Mouse (Mus musculus): ENCODE measurements at regions not wholly inside any gene's neighbourhood (a gene's known extent, or its start where the extent isn't known, plus 50 kb on each side); places are given as distances from the start of the nearest gene placed in this dataset.

DNA sequence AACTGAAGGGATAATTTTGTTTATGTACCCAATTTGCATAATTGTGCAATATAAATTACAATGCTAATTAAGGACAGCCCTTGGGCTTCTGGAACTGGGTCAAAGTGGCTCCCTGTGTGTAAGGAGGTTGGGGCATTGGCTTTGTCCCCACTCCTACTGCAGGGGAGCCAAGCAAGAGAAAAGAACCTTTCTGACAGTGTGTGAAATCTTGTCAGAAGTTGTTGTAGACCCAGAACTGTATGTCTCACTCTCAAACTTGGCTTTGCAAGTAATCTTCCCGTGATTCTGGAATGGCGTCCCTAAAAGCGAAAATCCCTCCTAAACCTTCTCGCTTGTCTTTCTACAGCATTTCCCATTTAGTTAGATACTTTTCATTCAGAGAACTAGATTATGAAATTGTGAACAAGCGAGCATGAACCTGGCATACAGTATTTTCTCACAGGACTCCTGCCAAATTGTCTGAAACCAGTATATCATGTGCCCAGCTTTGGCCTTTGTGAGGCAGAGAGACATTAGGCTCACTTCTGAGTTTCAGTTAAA is 83.8 kb upstream of the Gm11146 start:
- DNase-seq, result peak; percentile 3

DNA sequence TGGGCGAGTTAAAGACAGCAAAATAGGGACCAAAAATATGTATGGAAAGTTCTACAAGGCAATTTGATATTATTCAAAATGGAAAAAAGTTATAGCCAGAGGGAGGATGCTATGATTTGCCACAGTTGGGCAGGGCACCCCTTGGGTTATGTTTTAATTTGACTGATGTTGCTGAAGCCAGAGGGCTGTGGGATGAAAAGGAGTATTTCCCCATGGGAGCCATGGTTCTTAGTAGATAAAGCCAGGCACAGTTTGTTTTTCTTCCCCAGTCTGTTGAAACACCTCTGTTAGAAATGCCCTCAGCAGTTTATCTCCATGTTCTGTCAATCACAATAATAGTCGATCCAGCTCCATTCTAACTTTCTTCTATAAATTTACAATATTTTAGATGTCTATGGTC is 82.6 kb upstream of the Gm11146 start:
- DNase-seq, result no peak

DNA sequence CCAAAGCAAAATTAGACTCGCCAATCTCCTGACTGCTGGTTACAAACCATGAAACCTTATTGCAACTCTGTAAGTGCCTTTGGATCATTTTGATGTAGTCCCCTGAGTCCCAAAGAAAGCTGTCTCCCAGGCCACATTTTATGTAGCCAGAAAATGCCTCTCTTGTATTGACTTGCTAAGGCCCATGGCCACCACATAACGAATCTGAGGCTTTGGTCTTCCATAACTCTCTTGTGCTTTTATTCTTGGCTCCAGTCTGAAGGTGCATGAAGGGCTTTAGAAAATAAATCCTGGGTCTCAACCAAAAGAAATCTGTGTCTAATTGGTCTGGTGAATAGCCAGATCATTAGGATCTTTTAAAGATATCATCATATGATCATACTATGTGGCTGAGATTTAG is 77.3 kb upstream of the Gm11146 start:
- DNase-seq, result no peak

DNA sequence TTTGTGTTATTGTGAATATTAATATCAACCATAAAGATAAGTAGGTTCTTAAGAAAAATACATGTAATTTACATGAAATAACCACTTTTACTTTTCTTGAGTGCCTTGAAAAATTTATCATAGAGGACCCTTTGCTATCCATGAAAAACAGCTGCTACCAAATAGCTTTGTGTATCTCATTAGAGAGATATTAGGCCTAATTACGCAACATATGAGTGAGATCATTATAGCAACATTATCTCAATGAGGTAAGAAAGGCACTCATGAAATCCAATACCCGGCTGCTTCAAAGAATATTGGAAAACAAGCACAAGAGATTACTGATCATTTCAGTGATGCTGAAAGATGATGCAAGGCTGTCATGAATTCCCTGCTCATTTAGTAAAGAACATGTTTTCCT is 74.9 kb upstream of the Gm11146 start:
- no peak for DNase-seq

DNA sequence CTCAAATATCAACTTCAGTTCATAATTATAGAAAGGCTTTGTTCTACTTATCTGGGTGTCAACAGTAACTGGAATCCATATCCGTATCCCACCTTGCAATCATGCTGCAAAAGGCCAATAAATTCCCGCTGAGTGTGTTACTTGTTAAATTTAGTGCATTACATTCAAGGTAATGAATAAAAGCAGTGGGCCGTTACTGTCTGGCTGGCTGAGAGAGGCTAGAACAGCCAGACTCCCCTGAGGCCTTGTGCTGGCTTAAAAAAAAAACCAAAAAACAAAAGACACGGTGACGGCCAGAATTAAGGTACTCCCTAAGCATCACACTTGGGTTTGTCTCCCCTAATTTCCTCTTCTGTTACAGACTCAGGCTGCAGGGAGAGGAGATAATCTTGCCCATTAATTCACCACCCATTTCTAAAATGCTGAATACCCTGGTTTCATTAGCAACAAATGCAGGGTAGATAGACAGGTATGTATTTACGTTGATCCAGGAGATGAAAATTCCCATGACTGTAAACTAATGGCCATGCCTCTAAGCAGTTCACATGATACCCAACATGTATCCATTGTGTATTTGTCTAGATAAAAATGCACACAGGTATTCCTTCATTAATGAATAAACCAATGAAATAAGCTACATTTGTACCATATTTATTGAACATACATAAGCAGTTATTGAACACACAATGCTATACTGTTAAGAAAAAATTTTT is 74.1 kb upstream of the Gm11146 start:
- no peak for DNase-seq

DNA sequence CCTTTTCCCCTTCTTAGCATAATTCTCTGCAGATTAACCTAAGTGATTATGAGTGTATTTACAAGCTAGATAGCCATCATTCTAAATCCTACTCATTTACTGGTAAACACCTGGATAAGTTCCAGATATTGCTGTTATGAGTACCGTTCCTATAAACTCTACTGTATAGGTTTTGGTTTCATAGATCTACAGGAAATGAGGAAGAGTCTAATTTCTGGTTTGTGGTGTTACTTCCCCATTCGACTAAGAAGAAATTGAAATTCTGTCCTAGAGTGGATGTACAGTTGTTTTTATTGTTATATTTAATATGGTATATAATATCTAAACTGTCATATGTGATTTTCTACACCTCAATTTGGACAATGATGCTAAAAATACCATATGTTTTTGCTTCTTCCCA is 69.4 kb upstream of the Gm11146 start:
- no peak for DNase-seq

DNA sequence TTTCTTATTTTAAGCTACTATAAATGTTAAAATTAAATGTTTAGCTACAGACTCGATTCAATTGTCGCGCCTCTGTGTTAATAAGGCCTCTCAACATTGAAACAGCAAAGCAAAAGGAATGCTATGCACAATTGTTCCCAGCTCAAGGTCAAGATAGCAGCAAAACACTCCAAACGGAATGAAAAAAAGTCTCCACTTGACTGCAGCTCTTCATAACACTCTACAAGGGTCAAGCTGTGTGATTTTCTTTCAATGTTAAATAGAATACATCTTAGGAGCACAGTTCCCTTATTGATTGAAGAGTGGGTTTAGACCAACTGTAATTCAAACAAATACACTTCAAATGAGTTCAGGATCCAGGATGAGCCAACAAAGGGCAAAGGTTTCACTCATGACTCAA is 63.9 kb upstream of the Gm11146 start:
- DNase-seq, result no peak

DNA sequence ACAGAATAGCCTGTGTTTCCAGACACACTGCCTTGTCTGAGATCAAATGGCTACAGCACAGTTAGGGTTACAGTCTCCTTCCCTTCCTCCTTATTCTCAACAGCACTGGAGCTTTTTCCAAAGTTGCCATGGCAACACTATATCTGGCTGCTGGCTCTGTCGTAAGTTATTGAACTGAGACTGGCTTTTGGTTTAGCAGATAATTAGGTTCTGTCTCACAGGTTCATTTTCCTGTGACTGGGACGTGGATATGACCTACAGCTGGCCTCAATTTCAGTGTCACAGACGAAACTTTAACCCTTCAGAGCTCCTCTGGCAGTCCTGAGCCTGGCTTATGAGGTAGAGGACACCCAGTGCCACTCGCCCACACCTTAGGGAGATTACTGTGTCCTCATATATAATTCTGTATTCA is 60.2 kb upstream of the Gm11146 start:
- no peak for DNase-seq

DNA sequence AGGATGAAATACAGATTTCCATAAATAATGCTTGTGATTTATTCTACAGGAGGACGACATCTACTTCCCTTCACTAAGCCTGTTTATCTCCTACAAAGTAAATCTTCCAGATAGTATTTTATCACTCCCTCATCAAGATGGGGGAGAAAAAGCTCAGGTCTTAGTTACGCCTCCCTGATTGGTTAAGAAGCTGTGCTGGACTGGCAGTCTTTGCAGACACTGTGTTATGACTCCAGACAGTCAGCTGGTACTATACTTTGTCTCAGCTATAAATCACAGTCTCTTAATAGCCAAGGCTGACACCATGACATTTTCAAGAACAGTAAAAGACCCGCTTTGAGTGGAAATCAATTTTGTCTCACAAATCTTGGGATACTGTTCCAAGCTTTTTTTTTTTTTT is 51.4 kb upstream of the Gm11146 start:
- no peak for DNase-seq

Data from kidney, postnatal 14 days (tissue).